Mouse (Mus musculus) CH12.LX (cell line): Measurements from ENCODE around the gene Ccdc146. TPM values are rescaled to one million over a fixed set of nuclear protein-coding genes. Genes with fewer than 3 reads are reported as not detected.

ENCODE experiments used
- DNase-seq: peaks from one replicate; pipeline ENCODE4 v3.0.0-alpha.2; 2013; ENCODE audit errors: extremely low read depth
- H3K27ac ChIP-seq: 2 replicates; pipeline ENCODE4 v1.5.1; 2012; ENCODE audit warnings: low read depth, mild to moderate bottlenecking, control low read depth, moderate library complexity; ENCODE audit not compliant: insufficient read depth
- H3K27me3 ChIP-seq: replicated peaks from 2 replicates; pipeline ENCODE3; 2012; ENCODE audit warnings: inconsistent platforms
- H3K36me3 ChIP-seq, 2 experiments: replicated peaks in 1 of 2; 2 replicates each; pipeline versions ENCODE3 to v1.6.1; 2012; ENCODE audit warnings: inconsistent platforms in 1 of 2, low read length in 1 of 2, mild to moderate bottlenecking in 1 of 2, mixed read lengths in 1 of 2, moderate library complexity in 1 of 2; ENCODE audit not compliant: control insufficient read depth in 1 of 2, insufficient read depth in 1 of 2
- H3K4me1 ChIP-seq, 2 experiments: 2 replicates each; pipeline ENCODE4 v1.6.1; 2012; ENCODE audit warnings: inconsistent platforms in 1 of 2, moderate library complexity in 1 of 2; ENCODE audit not compliant: insufficient read depth in 2 of 2, control insufficient read depth in 1 of 2
- H3K4me2 ChIP-seq: 2 replicates; pipeline ENCODE4 v1.6.1; 2012; ENCODE audit warnings: low read depth, mild to moderate bottlenecking, control low read depth; ENCODE audit not compliant: poor library complexity, insufficient read depth, severe bottlenecking
- H3K4me3 ChIP-seq, 3 experiments: fragments of 150-350 bp in 1 of 3; sonication (generic) in 1 of 3; replicated peaks in 1 of 3; 2 replicates each; pipeline versions ENCODE3 to v1.5.1; 2011 to 2012; ENCODE audit warnings: low read depth in 2 of 3, low read length in 2 of 3, mild to moderate bottlenecking in 2 of 3, moderate library complexity in 2 of 3, control low read depth in 1 of 3, improper control_type of control experiment in 1 of 3, inconsistent platforms in 1 of 3, mixed read lengths in 1 of 3; ENCODE audit not compliant: poor library complexity in 1 of 3
- H3K79me2 ChIP-seq: replicated peaks from 2 replicates; pipeline ENCODE4 v1.6.1; 2012; ENCODE audit warnings: mild to moderate bottlenecking, moderate library complexity; ENCODE audit not compliant: control insufficient read depth, poor library complexity, insufficient read depth, severe bottlenecking; ENCODE audit errors: extremely low read depth
- H3K9ac ChIP-seq: 2 replicates; pipeline ENCODE4 v1.6.1; 2012; ENCODE audit warnings: low read depth, mild to moderate bottlenecking, control low read depth, moderate library complexity; ENCODE audit not compliant: insufficient read depth
- H3K9me3 ChIP-seq: replicated peaks from 2 replicates; pipeline ENCODE3; 2012; ENCODE audit warnings: low read length, inconsistent platforms, mixed read lengths
- CHD1 ChIP-seq: IDR thresholded peaks from 2 replicates; pipeline ENCODE4 v1.6.1; 2012; ENCODE audit warnings: low read depth, low read length, improper control_type of control experiment, inconsistent platforms
- EP300 ChIP-seq: IDR thresholded peaks from 2 replicates; pipeline ENCODE4 v1.6.1; 2011; ENCODE audit warnings: low read length, improper control_type of control experiment
- GABPA ChIP-seq: IDR thresholded peaks from 2 replicates; pipeline ENCODE4 v1.6.1; 2012; ENCODE audit warnings: low read depth, low read length, improper control_type of control experiment, inconsistent platforms; ENCODE audit not compliant: insufficient replicate concordance
- IRF4 ChIP-seq: IDR thresholded peaks from 2 replicates; pipeline ENCODE4 v1.6.1; 2014; ENCODE audit warnings: low read depth, mild to moderate bottlenecking, inconsistent platforms, low read length, improper control_type of control experiment
- JUN ChIP-seq: IDR thresholded peaks from 2 replicates; pipeline ENCODE4 v1.6.1; 2011; ENCODE audit warnings: low read depth, mild to moderate bottlenecking, low read length, improper control_type of control experiment, moderate library complexity; ENCODE audit not compliant: insufficient read depth
- JUND ChIP-seq: conservative IDR thresholded peaks from 2 replicates; pipeline ENCODE4 v1.6.1; 2011; ENCODE audit warnings: low read depth, low read length, improper control_type of control experiment
- KAT2A ChIP-seq: IDR thresholded peaks from 2 replicates; pipeline ENCODE4 v1.6.1; 2012; ENCODE audit warnings: low read length, improper control_type of control experiment, inconsistent platforms; ENCODE audit not compliant: insufficient replicate concordance
- MAFK ChIP-seq: IDR thresholded peaks from 2 replicates; pipeline ENCODE4 v1.6.1; 2011; ENCODE audit warnings: low read length, improper control_type of control experiment; ENCODE audit not compliant: insufficient replicate concordance
- MAX ChIP-seq: IDR thresholded peaks from 2 replicates; pipeline ENCODE4 v1.6.1; 2011; ENCODE audit warnings: low read length, improper control_type of control experiment
- MAZ ChIP-seq: IDR thresholded peaks from 2 replicates; pipeline ENCODE4 v1.6.1; 2012; ENCODE audit warnings: low read depth, mild to moderate bottlenecking, inconsistent platforms, low read length, improper control_type of control experiment, moderate library complexity
- MEF2A ChIP-seq: IDR thresholded peaks from 2 replicates; pipeline ENCODE4 v1.6.1; 2014; ENCODE audit warnings: low read depth, mild to moderate bottlenecking, inconsistent platforms, low read length, improper control_type of control experiment, borderline replicate concordance
- MXI1 ChIP-seq: IDR thresholded peaks from 2 replicates; pipeline ENCODE4 v1.6.1; 2011; ENCODE audit warnings: mild to moderate bottlenecking, low read depth, low read length, improper control_type of control experiment
- PAX5 ChIP-seq: IDR thresholded peaks from 2 replicates; pipeline ENCODE4 v1.6.1; 2012; ENCODE audit warnings: low read length, inconsistent platforms, mixed read lengths
- POLR2A ChIP-seq: IDR thresholded peaks from 2 replicates; pipeline ENCODE4 v1.6.1; 2011; ENCODE audit warnings: low read depth, mild to moderate bottlenecking, improper control_type of control experiment, low read length
- RCOR1 ChIP-seq: conservative IDR thresholded peaks from 2 replicates; pipeline ENCODE4 v1.6.1; 2012; ENCODE audit warnings: low read depth, mild to moderate bottlenecking, inconsistent platforms, low read length, improper control_type of control experiment
- TBP ChIP-seq: conservative IDR thresholded peaks from 2 replicates; pipeline ENCODE4 v1.6.1; 2011; ENCODE audit warnings: low read depth, low read length, improper control_type of control experiment
- TCF12 ChIP-seq: IDR thresholded peaks from 2 replicates; pipeline ENCODE4 v1.6.1; 2014; ENCODE audit warnings: low read depth, mild to moderate bottlenecking, inconsistent platforms, low read length, improper control_type of control experiment
- USF2 ChIP-seq: conservative IDR thresholded peaks from 2 replicates; pipeline ENCODE4 v1.6.1; 2011; ENCODE audit warnings: low read depth, low read length, improper control_type of control experiment
- ZC3H11A ChIP-seq: IDR thresholded peaks from 2 replicates; pipeline ENCODE4 v1.6.1; 2012; ENCODE audit warnings: low read depth, mild to moderate bottlenecking, inconsistent platforms, low read length, improper control_type of control experiment
- ZKSCAN1 ChIP-seq: IDR thresholded peaks from 2 replicates; pipeline ENCODE4 v1.6.1; 2012; ENCODE audit warnings: low read depth, inconsistent platforms, low read length, improper control_type of control experiment, borderline replicate concordance
- ZNF384 ChIP-seq: IDR thresholded peaks from 2 replicates; pipeline ENCODE4 v1.6.1; 2012; ENCODE audit warnings: low read depth, low read length, improper control_type of control experiment, inconsistent platforms
- dilution Hi-C: fragments of 300-500 bp; cut with MboI; formaldehyde crosslinking; loops from 2 replicates; pipeline ENCODE4 v1.14.3; 2020; ENCODE audit warnings: low sequenced_read_pairs; ENCODE audit not compliant: extremely low pct_unique_long_range_greater_than_20kb, extremely low pct_ligation_motif_present
- in situ Hi-C: fragments of 300-500 bp; cut with MboI; formaldehyde crosslinking; loops from 3 replicates; pipeline ENCODE4 v1.14.3; 2019; ENCODE audit warnings: low sequenced_read_pairs, low pct_ligation_motif_present, low pct_unique_long_range_greater_than_20kb, mixed read lengths
- polyA plus RNA-seq: library from polyadenylated mRNA; unstranded; fragments of >175 nt; gene quantifications from 2 replicates; pipeline ENCODE4 v1.2.1, GENCODE M21; 2012; ENCODE audit warnings: low read depth; ENCODE audit not compliant: insufficient read length
- total RNA-seq, 2 experiments: library from RNA; depleted of rRNA; stranded (reverse); fragments of 300-350 nt in 1 of 2; fragments of >200 nt in 1 of 2; gene quantifications; 2 replicates each; pipeline ENCODE4 v1.2.3; 2012 to 2014

Ccdc146 gene
- total and polyA plus RNA-seq, 3 experiments, result 0.17 to 0.21 TPM; not detected in 1

GRCm38 (mm10) chr5:21329672-21330665, 94.5 kb downstream of the Ccdc146 start:
- dilution Hi-C loops (no loop called here), in situ Hi-C loops (loop anchor here (5.0 kb wide), 2 partner anchors 42 to 92 kb away; partner anchors contain the start of genes Ccdc146, Fam185a and Fgl2)
- Histone ChIP-seq H3K9me3 (no peaks in the 10 kb centered on the region), H3K79me2 (no peaks in the 10 kb centered on the region), H3K9ac (no peak overlapping the region), H3K4me3 (no peak overlapping the region), H3K4me1 (peaks cover 4 to 5% of the 10 kb centered on the region in 2 experiments; a peak in 2 of 4 replicates), H3K4me2 (no peak overlapping the region), H3K27ac (no peak overlapping the region), H3K27me3 (no peaks in the 10 kb centered on the region), H3K36me3 (no peaks in the 10 kb centered on the region)
- DNase-seq, result no peak
- TF ChIP-seq MAFK (no peak), JUND (no peak), TBP (no peak), IRF4 (no peak), ZNF384 (no peak), GABPA (no peak), MAX (no peak)

- Histone ChIP-seq H3K4me1 (peaks cover 6 to 12% of the 10 kb centered on the region in 2 experiments; a peak in 3 of 4 replicates), H3K4me3 (no peak overlapping the region), H3K9me3 (no peaks in the 10 kb centered on the region), H3K27ac (no peak overlapping the region), H3K79me2 (no peaks in the 10 kb centered on the region), H3K9ac (no peak overlapping the region), H3K27me3 (no peaks in the 10 kb centered on the region)
- in situ Hi-C loops, result no loop called here
- TF ChIP-seq ZC3H11A (no peak), USF2 (no peak), EP300 (no peak), CHD1 (no peak), MEF2A (no peak), RCOR1 (no peak), MXI1 (no peak), IRF4 (no peak), MAFK (no peak), ZNF384 (no peak), TCF12 (no peak), KAT2A (no peak), ZKSCAN1 (no peak), POLR2A (no peak), PAX5 (no peak), JUN (no peak), MAZ (no peak)
- TF ChIP-seq, all 38 proteins: peak for 0
- no peak for DNase-seq
- no peaks in the 10 kb centered on the region for H3K36me3 ChIP-seq
- dilution Hi-C loops, result no loop called here
- H3K4me2 ChIP-seq, result no peak overlapping the region
Observed at GRCm38 (mm10) chr5:21328560-21328959, 95.9 kb downstream of the Ccdc146 start.
